Mouse (Mus musculus) adrenal gland, adult 8-10 months (tissue): ENCODE measurements at regions not wholly inside any gene's neighbourhood (a gene's known extent, or its start where the extent isn't known, plus 50 kb on each side); places are given as distances from the start of the nearest gene placed in this dataset.

Experiments
- DNase-seq: peaks from one replicate; pipeline ENCODE4 v3.0.0; 2022

DNA sequence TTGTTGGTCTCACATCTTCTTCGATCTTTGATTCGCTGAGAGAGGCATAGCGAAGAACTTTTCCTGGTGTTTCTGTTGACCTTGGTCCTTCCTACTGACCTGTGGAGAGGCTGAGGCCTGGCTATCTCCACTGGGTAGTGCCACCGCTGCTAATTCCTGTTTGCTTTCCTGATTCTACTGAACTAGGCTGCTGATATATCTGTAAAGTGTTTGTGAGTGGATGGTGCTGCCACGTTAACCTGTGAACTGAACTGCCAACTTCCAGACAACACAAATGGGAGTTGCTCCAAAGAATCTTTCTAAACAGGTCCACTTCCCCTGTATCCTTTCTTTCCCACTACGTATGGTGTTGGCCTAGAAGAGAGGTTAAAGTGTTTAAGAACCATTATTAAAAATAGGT lies 78.0 kb upstream of the Akt3 start:
- no peak for DNase-seq

DNA sequence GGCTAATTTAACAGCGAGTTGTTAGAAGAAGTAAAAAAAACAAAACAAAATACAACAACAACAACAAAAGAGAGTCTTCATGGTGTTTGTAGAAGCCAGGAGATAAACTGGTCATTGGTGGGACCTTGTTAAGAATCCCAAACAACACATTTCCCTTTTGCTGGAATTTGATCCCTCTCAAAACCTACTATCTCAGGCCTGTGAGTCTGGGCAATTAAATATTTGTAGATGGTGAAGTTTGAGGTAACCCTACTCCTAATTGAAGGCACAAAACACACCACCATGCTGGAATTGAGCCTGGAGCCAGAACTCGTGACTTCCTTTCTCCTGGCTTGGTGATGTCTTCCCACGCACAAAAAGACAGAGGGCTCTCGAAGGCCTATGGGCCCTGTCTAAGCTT lies 65.4 kb upstream of the Akt3 start:
- DNase-seq, result no peak

DNA sequence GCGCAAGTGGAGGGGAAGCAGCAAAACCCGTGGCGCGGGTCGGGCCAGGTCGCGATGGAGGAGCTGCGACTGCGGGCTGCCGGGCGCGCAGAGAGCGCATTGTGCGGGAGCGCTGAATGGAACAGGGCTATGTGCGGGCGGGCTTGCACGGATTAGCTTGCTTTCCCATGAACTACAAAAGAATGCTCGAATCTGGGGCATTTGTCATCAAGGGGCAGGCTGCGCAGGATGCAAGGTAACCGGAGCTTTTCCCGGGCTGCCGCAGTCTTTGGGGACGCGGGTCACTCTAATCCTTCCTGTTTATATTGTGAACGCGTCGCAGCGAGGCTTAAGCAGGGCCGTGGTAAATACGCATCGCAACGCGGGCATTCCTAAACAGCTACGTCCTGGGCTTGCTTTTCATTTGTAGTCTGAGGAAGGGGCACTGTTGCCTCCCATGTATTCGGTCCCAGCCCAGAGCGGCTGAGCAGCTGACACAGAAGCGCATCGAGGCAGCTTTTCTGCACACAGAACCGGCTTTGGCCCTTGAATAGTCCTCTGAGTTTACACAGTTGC lies 64.8 kb upstream of the Akt3 start:
- no peak for DNase-seq

DNA sequence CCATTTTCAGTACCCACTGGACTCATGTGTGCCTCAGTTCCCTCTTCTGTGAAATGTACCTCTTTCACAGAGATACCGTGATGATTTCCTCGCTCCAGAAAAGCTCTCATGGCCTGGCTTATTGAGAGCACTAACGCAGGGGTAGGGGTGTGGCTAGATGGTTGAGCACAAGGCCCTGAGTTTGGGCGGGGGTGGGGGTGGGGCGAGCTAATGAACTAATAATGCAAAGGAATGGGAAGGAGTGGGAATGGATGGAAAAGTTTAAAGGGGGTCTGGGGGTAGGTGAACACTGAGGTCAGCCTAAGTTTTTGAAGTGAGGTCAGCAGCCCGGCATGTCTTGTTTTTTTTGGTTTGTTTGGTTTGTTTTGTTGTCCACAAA lies 64.3 kb upstream of the Akt3 start:
- no peak for DNase-seq

DNA sequence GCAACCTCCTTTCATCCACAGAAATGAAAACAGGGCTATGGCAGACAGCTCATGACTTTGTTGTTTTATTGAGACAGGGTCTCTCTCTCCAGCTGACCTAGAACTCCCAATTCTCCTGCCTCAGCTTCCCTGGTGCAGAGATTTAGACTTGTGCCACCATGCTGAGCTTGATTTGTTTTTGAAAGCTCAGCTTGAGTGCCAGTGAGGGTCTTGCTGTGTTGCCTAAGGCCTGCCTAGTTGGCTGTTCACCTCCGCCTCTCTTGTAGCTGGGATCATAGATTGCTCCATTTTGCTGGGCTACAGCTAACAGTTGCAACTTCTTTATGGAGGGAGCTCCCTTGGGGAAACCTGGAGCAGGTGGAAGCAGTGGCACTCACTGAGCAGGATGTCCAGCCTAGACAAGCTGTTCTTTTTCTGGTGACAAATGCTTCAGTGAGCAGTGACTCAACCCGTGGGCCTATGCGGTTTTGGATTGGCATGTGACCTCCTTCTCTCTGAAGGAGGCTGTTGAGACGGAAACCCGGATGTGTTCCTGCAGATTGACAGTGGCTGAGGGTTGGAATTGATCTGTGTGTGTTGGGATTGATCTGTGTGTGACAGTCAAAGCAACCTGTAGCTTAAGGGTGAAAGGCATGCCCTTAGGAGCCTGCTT lies 63.8 kb upstream of the Akt3 start:
- DNase-seq, result no peak

DNA sequence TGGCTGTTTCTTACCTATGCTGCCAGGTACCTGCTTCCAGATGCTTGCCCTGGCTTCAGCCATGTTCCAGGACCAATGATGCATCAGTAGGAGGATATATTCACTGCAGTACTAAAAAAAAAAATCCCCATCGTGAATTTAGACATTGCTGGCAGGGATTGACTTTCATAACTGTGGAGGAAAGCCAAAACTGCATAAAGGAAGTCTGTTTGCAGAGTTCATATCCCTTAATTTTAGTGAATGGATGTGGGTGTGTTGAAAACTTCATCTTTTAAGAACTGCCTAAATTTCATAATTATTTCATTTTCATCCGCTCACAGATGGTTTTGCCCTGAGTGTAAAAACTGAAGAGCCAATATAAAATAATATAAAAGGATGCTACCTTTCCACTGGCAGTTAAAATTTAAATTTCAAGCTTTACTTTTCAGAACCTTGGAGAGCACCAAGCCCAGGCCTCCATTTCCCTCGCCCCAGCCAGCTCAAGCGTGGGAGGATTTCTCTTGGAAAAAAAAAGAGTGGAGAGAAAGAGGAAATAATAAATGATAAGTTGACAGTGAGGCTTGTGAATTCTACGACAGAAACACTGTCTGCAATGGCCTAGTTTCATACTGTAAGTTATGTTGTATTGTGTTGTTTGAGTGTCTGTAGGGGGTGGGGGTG lies 50.3 kb upstream of the Akt3 start:
- DNase-seq, result no peak
